Mouse (Mus musculus) forebrain, embryonic 14.5 days (tissue): ENCODE results near the gene Wdr74. TPM values are rescaled to one million over a fixed set of nuclear protein-coding genes. Genes with fewer than 3 reads are reported as not detected.
"Not testable (repeated sequence)": the region's sequence is repeated elsewhere in the genome, so short reads cannot be mapped to it uniquely, and the experiment has no call there.

Experiments used
- ATAC-seq: fragments of 200-750 bp; cut with Nextera tagmentation; 2 replicates; pipeline ENCODE4 v1.8.0; 2017; ENCODE audit warnings: mild to moderate bottlenecking, moderate library complexity
- DNase-seq: peaks from one replicate; pipeline ENCODE4 v3.0.0-alpha.2; 2015; ENCODE audit warnings: low spot score
- H3K27ac ChIP-seq: fragments of 300-500 bp; sonication (generic); 2 replicates; pipeline ENCODE4 v1.5.1; 2014; ENCODE audit warnings: low read depth, mild to moderate bottlenecking, control low read depth, low read length, moderate library complexity
- H3K27me3 ChIP-seq: fragments of 300-500 bp; sonication (generic); replicated peaks from 2 replicates; pipeline ENCODE4 v1.6.1; 2014; ENCODE audit warnings: low read length, control low read depth, mixed read lengths; ENCODE audit not compliant: control insufficient read depth, insufficient read depth
- H3K36me3 ChIP-seq: fragments of 300-500 bp; sonication (generic); 2 replicates; pipeline ENCODE4 v1.6.1; 2014; ENCODE audit warnings: low read length, control low read depth; ENCODE audit not compliant: control insufficient read depth, insufficient read depth
- H3K4me1 ChIP-seq: fragments of 300-500 bp; sonication (generic); 2 replicates; pipeline ENCODE4 v1.6.1; 2014; ENCODE audit warnings: antibody characterized with exemption, low read length, control low read depth; ENCODE audit not compliant: control insufficient read depth, insufficient read depth
- H3K4me2 ChIP-seq: fragments of 300-500 bp; sonication (generic); 2 replicates; pipeline ENCODE4 v1.6.1; 2014; ENCODE audit warnings: mild to moderate bottlenecking, control low read depth, low read length
- H3K4me3 ChIP-seq: fragments of 300-500 bp; sonication (generic); 2 replicates; pipeline ENCODE4 v1.5.1; 2014; ENCODE audit warnings: low read depth, low read length, control low read depth
- H3K9ac ChIP-seq: fragments of 300-500 bp; sonication (generic); 2 replicates; pipeline ENCODE4 v1.6.1; 2014; ENCODE audit warnings: mild to moderate bottlenecking, low read length, control low read depth, moderate library complexity
- H3K9me3 ChIP-seq: fragments of 300-500 bp; sonication (generic); replicated peaks from 2 replicates; pipeline ENCODE4 v1.6.1; 2016; ENCODE audit warnings: low read length, control low read depth, mixed read lengths; ENCODE audit not compliant: control insufficient read depth
- WGBS: fragments of 180-500 bp; shearing (Covaris S2); extraction: QIAGEN DNeasy Blood & Tissue Kit; methylation state at CpG from one replicate; pipeline ENCODE4 v1.1.7; 2014; 5-methylcytosine and 5-hydroxymethylcytosine counted together
- polyA plus RNA-seq: library from polyadenylated mRNA; unstranded; fragments of >200 nt; fragmentation: Nextera tagmentation; extraction: Ambion mirVana; gene quantifications from 2 replicates; pipeline ENCODE4 v1.2.1, GENCODE M21; 2014

The Wdr74 gene
- polyA plus RNA-seq, 1 experiment from 2014 or later, result 111 TPM

GRCm38 (mm10) chr19:8713997-8714652, 21.5 kb upstream of the Wdr74 start:
- peak overlapping the region; percentile 87 for H3K9ac ChIP-seq
- H3K9me3 ChIP-seq, result no peaks in the 10 kb centered on the region
- H3K4me2 ChIP-seq, result peak overlapping the region; percentile 47
- peak; percentile 8 for ATAC-seq
- WGBS, result 8% methylated on average over 13 of the region's 13 CpGs
- H3K27ac ChIP-seq, result peak overlapping the region; percentile 86
- peaks cover 16% of the 10 kb centered on the region for H3K4me1 ChIP-seq
- H3K4me3 ChIP-seq, result peak overlapping the region; percentile 72
- DNase-seq, result no peak
- peaks cover 26% of the 10 kb centered on the region for H3K36me3 ChIP-seq
- no peaks in the 10 kb centered on the region for H3K27me3 ChIP-seq

- no peaks in the 10 kb centered on the region for H3K9me3 ChIP-seq
- H3K4me2 ChIP-seq, result no peak overlapping the region
- H3K9ac ChIP-seq, result no peak overlapping the region
Measured at GRCm38 (mm10) chr19:8714653-8715481, 20.8 kb upstream of the Wdr74 start.

GRCm38 (mm10) chr19:8715868-8716766, 19.5 kb upstream of the Wdr74 start:
- H3K27me3 ChIP-seq, result no peaks in the 10 kb centered on the region
- no peaks in the 10 kb centered on the region for H3K9me3 ChIP-seq
- DNase-seq (no peak), ATAC-seq (no peak)
- no peak overlapping the region for H3K27ac ChIP-seq
- H3K4me1 ChIP-seq, result peaks cover 16% of the 10 kb centered on the region
- no peak overlapping the region for H3K4me3 ChIP-seq
- WGBS, result 72% methylated on average over 10 of the region's 10 CpGs
- no peak overlapping the region for H3K9ac ChIP-seq
- H3K4me2 ChIP-seq, result no peak overlapping the region
- H3K36me3 ChIP-seq, result peaks cover 7% of the 10 kb centered on the region; the same call in 1 of the 2 replicates

More at GRCm38 (mm10) chr19:8714653-8715481, 20.8 kb upstream of the Wdr74 start:
- Histone ChIP-seq H3K4me1 (peaks cover 16% of the 10 kb centered on the region), H3K27ac (no peak overlapping the region), H3K27me3 (no peaks in the 10 kb centered on the region), H3K36me3 (peaks cover 19% of the 10 kb centered on the region), H3K4me3 (no peak overlapping the region)
- DNase-seq (no peak), ATAC-seq (no peak)
- whole genome bisulfite sequencing, result 71% methylated on average over 10 of the region's 10 CpGs

GRCm38 (mm10) chr19:8716767-8717475, 18.7 kb upstream of the Wdr74 start:
- Histone ChIP-seq H3K27me3 (no peaks in the 10 kb centered on the region), H3K36me3 (peaks cover 2% of the 10 kb centered on the region; the same call in 1 of the 2 replicates), H3K4me1 (peaks cover 13% of the 10 kb centered on the region), H3K27ac (no peak overlapping the region), H3K9me3 (no peaks in the 10 kb centered on the region), H3K4me2 (no peak overlapping the region), H3K4me3 (no peak overlapping the region), H3K9ac (no peak overlapping the region)
- ATAC-seq (no peak), DNase-seq (no peak)
- WGBS, result 75% methylated on average over 8 of the region's 10 CpGs

- DNase-seq, result peak; percentile 71
- no peaks in the 10 kb centered on the region for H3K9me3 ChIP-seq
- no peak overlapping the region for H3K4me3 ChIP-seq
- WGBS, result 70% methylated on average over 3 of the region's 3 CpGs
- no peak overlapping the region for H3K9ac ChIP-seq
- peaks cover 13% of the 10 kb centered on the region; the same call in 1 of the 2 replicates for H3K4me1 ChIP-seq
- no peaks in the 10 kb centered on the region for H3K36me3 ChIP-seq
- H3K4me2 ChIP-seq, result no peak overlapping the region
- no peak overlapping the region for H3K27ac ChIP-seq
- ATAC-seq, result no peak
- H3K27me3 ChIP-seq, result no peaks in the 10 kb centered on the region
Measured at GRCm38 (mm10) chr19:8718357-8718756, 17.3 kb upstream of the Wdr74 start.

- not testable (repeated sequence) for H3K4me2 ChIP-seq, H3K4me3 ChIP-seq, H3K27ac ChIP-seq, DNase-seq, H3K27me3 ChIP-seq, ATAC-seq, H3K9me3 ChIP-seq, H3K36me3 ChIP-seq, H3K9ac ChIP-seq
- H3K4me1 ChIP-seq, result peaks cover 11% of the 10 kb centered on the region; the same call in 1 of the 2 replicates
Measured at GRCm38 (mm10) chr19:8719037-8719436, 16.6 kb upstream of the Wdr74 start.

GRCm38 (mm10) chr19:8721378-8721777, 14.2 kb upstream of the Wdr74 start:
- Histone ChIP-seq H3K36me3 (peaks cover 24% of the 10 kb centered on the region), H3K4me1 (peaks cover 21% of the 10 kb centered on the region), H3K4me2 (peak overlapping the region; percentile 83; the same call in 1 of the 2 replicates), H3K27ac (no peak overlapping the region), H3K4me3 (no peak overlapping the region), H3K9me3 (no peaks in the 10 kb centered on the region), H3K27me3 (no peaks in the 10 kb centered on the region), H3K9ac (peak overlapping the region; percentile 8; the same call in 1 of the 2 replicates)
- no peak for DNase-seq
- ATAC-seq, result no peak
- 91% methylated on average over 1 of the region's 1 CpGs for WGBS

- peaks cover 21% of the 10 kb centered on the region for H3K4me1 ChIP-seq
- peak overlapping the region; percentile 83 for H3K4me2 ChIP-seq
- peak overlapping the region; percentile 63 for H3K4me3 ChIP-seq
- no peak for DNase-seq
- peaks cover 31% of the 10 kb centered on the region for H3K36me3 ChIP-seq
- H3K9me3 ChIP-seq, result no peaks in the 10 kb centered on the region
- no peaks in the 10 kb centered on the region for H3K27me3 ChIP-seq
- H3K9ac ChIP-seq, result peak overlapping the region; percentile 81
- 63% methylated on average over 4 of the region's 4 CpGs for whole genome bisulfite sequencing
- ATAC-seq, result no peak
- H3K27ac ChIP-seq, result no peak overlapping the region
Measured at GRCm38 (mm10) chr19:8722021-8722420, 13.6 kb upstream of the Wdr74 start.
